Mouse (Mus musculus): ENCODE results near the gene Vmn2r83. TPM values are rescaled to one million over a fixed set of nuclear protein-coding genes. Genes with fewer than 3 reads are reported as not detected.

The Vmn2r83 gene
- total and polyA plus RNA-seq, 3 experiments = not detected

GRCm38 (mm10) chr10:79537781-79538180 is 69.2 kb downstream of the Vmn2r83 start:
- DNase-seq = peak; percentile 0

- DNase-seq = peak; percentile 1
Observed at GRCm38 (mm10) chr10:79538323-79538722, 69.8 kb downstream of the Vmn2r83 start.

- DNase-seq = peak; percentile 1
Observed at GRCm38 (mm10) chr10:79538873-79539272, 70.3 kb downstream of the Vmn2r83 start.

GRCm38 (mm10) chr10:79539701-79540495 is 71.4 kb downstream of the Vmn2r83 start:
- DNase-seq = peak; percentile 1

- DNase-seq = peak; percentile 1
Observed at GRCm38 (mm10) chr10:79540746-79541145, 72.2 kb downstream of the Vmn2r83 start.

GRCm38 (mm10) chr10:79541522-79541921 is 73.0 kb downstream of the Vmn2r83 start:
- peak; percentile 1 for DNase-seq

GRCm38 (mm10) chr10:79542171-79542570 is 73.6 kb downstream of the Vmn2r83 start:
- DNase-seq = peak; percentile 1

Small RNA genes within 50 kb of the gene (microRNA-seq; reads per million reads assigned to microRNA genes)
- 0.83 to 2.4 reads per million in 2 experiments for gene Mir6909

Other genes with a start within 250 kb of the Vmn2r83 start
- gene Vmn2r81, start 221.0 kb upstream of the Vmn2r83 start, total RNA-seq (2021) = not detected
- not detected in 2 replicates for gene Vmn2r81, start 221.0 kb upstream of the Vmn2r83 start, polyA plus RNA-seq (2012; rRNA removed)
- gene Vmn2r82, start 112.2 kb upstream of the Vmn2r83 start, total RNA-seq (2021) = not detected
- gene Vmn2r82, start 112.2 kb upstream of the Vmn2r83 start, polyA plus RNA-seq (2012; rRNA removed) = not detected in 2 replicates
- 10 to 100 TPM; 30.3 to 34.7 TPM for gene Plpp2, start 65.1 kb downstream of the Vmn2r83 start, total RNA-seq (2021)
- 33.5 and 44.3 TPM in 2 replicates for gene Plpp2, start 65.1 kb downstream of the Vmn2r83 start, polyA plus RNA-seq (2012; rRNA removed)
- gene Mier2, start 86.5 kb downstream of the Vmn2r83 start, total RNA-seq (2021) = 10 to 100 TPM; 26.7 to 30.9 TPM
- gene Mier2, start 86.5 kb downstream of the Vmn2r83 start, polyA plus RNA-seq (2012; rRNA removed) = 150 and 154 TPM in 2 replicates
- gene Theg, start 118.6 kb downstream of the Vmn2r83 start, total RNA-seq (2021) = not detected
- gene Theg, start 118.6 kb downstream of the Vmn2r83 start, polyA plus RNA-seq (2012; rRNA removed) = not detected in 2 replicates
- under 1 TPM; 0.10 to 0.14 TPM for gene C2cd4c, start 145.3 kb downstream of the Vmn2r83 start, total RNA-seq (2021)
- gene C2cd4c, start 145.3 kb downstream of the Vmn2r83 start, polyA plus RNA-seq (2012; rRNA removed) = 0.12 and 0.25 TPM in 2 replicates
- 1 to 10 TPM; 2.0 to 6.7 TPM for gene Shc2, start 169.2 kb downstream of the Vmn2r83 start, total RNA-seq (2021)
- gene Shc2, start 169.2 kb downstream of the Vmn2r83 start, polyA plus RNA-seq (2012; rRNA removed) = 4.8 and 9.1 TPM in 2 replicates
- gene Odf3l2, start 177.0 kb downstream of the Vmn2r83 start, total RNA-seq (2021) = not detected
- not detected in 2 replicates for gene Odf3l2, start 177.0 kb downstream of the Vmn2r83 start, polyA plus RNA-seq (2012; rRNA removed)
- not detected for gene Madcam1, start 195.8 kb downstream of the Vmn2r83 start, total RNA-seq (2021)
- 0.46 TPM in 1 of 2 replicates, not detected in the other for gene Madcam1, start 195.8 kb downstream of the Vmn2r83 start, polyA plus RNA-seq (2012; rRNA removed)
- gene Tpgs1, start 200.6 kb downstream of the Vmn2r83 start, total RNA-seq (2021) = 10 to 100 TPM; 29.5 to 40.7 TPM
- 147 and 149 TPM in 2 replicates for gene Tpgs1, start 200.6 kb downstream of the Vmn2r83 start, polyA plus RNA-seq (2012; rRNA removed)
- gene Cdc34, start 213.5 kb downstream of the Vmn2r83 start, total RNA-seq (2021) = 100 to 1,000 TPM in 1 of 2 experiments, 10 to 100 TPM in 1; 87.7 to 122 TPM
- gene Cdc34, start 213.5 kb downstream of the Vmn2r83 start, polyA plus RNA-seq (2012; rRNA removed) = 174 and 205 TPM in 2 replicates
- 1 to 10 TPM; 1.0 to 2.2 TPM for gene Gzmm, start 220.3 kb downstream of the Vmn2r83 start, total RNA-seq (2021)
- gene Gzmm, start 220.3 kb downstream of the Vmn2r83 start, polyA plus RNA-seq (2012; rRNA removed) = 0.52 and 0.55 TPM in 2 replicates
- 100 to 1,000 TPM; 588 to 674 TPM for gene Bsg, start 235.8 kb downstream of the Vmn2r83 start, total RNA-seq (2021)
- gene Bsg, start 235.8 kb downstream of the Vmn2r83 start, polyA plus RNA-seq (2012; rRNA removed) = 314 and 321 TPM in 2 replicates
- gene Hcn2, start 247.9 kb downstream of the Vmn2r83 start, total RNA-seq (2021) = 1 to 10 TPM; 5.9 to 6.0 TPM
- gene Hcn2, start 247.9 kb downstream of the Vmn2r83 start, polyA plus RNA-seq (2012; rRNA removed) = 20.2 and 27.8 TPM in 2 replicates